Mouse (Mus musculus) heart, embryonic 13.5 days (tissue): ENCODE data around the gene Mrpl30. TPM values are rescaled to one million over a fixed set of nuclear protein-coding genes. Genes with fewer than 3 reads are reported as not detected.

Experiments
- ATAC-seq: fragments of 200-750 bp; cut with Nextera tagmentation; 2 replicates; pipeline ENCODE4 v1.8.0; 2017; ENCODE audit warnings: moderate TSS enrichment; ENCODE audit not compliant: insufficient number of reproducible peaks, low FRiP score, low TSS enrichment; ENCODE audit errors: extremely low read depth
- H3K27ac ChIP-seq: fragments of 300-500 bp; sonication (generic); replicated peaks from 2 replicates; pipeline ENCODE4 v1.5.1; 2015; ENCODE audit warnings: moderate library complexity, mild to moderate bottlenecking, inconsistent platforms
- H3K27me3 ChIP-seq: fragments of 300-500 bp; sonication (generic); replicated peaks from 2 replicates; pipeline ENCODE4 v1.6.1; 2015; ENCODE audit warnings: mild to moderate bottlenecking, inconsistent platforms
- H3K36me3 ChIP-seq: fragments of 300-500 bp; sonication (generic); 2 replicates; pipeline ENCODE4 v1.6.1; 2015; ENCODE audit warnings: mild to moderate bottlenecking, inconsistent platforms
- H3K4me1 ChIP-seq: fragments of 300-500 bp; sonication (generic); 2 replicates; pipeline ENCODE4 v1.6.1; 2015; ENCODE audit warnings: inconsistent platforms
- H3K4me2 ChIP-seq: fragments of 300-500 bp; sonication (generic); 2 replicates; pipeline ENCODE4 v1.6.1; 2015; ENCODE audit warnings: inconsistent platforms, mild to moderate bottlenecking, moderate library complexity
- H3K4me3 ChIP-seq: fragments of 300-500 bp; sonication (generic); 2 replicates; pipeline ENCODE4 v1.5.1; 2015; ENCODE audit warnings: moderate library complexity, mild to moderate bottlenecking, inconsistent platforms
- H3K9ac ChIP-seq: fragments of 300-500 bp; sonication (generic); 2 replicates; pipeline ENCODE4 v1.6.1; 2015; ENCODE audit warnings: inconsistent platforms, mild to moderate bottlenecking, moderate library complexity
- H3K9me3 ChIP-seq: fragments of 300-500 bp; sonication (generic); 2 replicates; pipeline ENCODE4 v1.6.1; 2016; ENCODE audit warnings: inconsistent platforms
- WGBS: fragments of 180-500 bp; shearing (Covaris S2); methylation state at CpG from one replicate; pipeline ENCODE4 v1.1.7; 2015; ENCODE audit warnings: mixed read lengths; 5-methylcytosine and 5-hydroxymethylcytosine counted together
- polyA plus RNA-seq: library from polyadenylated mRNA; unstranded; fragments of >200 nt; fragmentation: Nextera tagmentation; extraction: Ambion mirVana; gene quantifications from 2 replicates; pipeline ENCODE4 v1.2.1, GENCODE M21; 2015

The Mrpl30 gene
- 267 and 281 TPM in 2 replicates for polyA plus RNA-seq

GRCm38 (mm10) chr1:37890025-37890652, at the start of gene Mrpl30, which contains the start of gene Mitd1:
TSS of gene Mrpl30 (plus strand) at chr1:37890477.
TSS of gene Mitd1 (minus strand) at chr1:37890411.
- Histone ChIP-seq H3K4me1 (peaks cover 21% of the 10 kb centered on the region), H3K9me3 (no peaks in the 10 kb centered on the region), H3K27ac (peak within 1 kb of the TSS; percentile 83), H3K9ac (peak within 1 kb of the TSS; percentile 81), H3K4me3 (peak within 1 kb of the TSS; percentile 69), H3K4me2 (peak within 1 kb of the TSS; percentile 74), H3K27me3 (no peaks in the 10 kb centered on the region), H3K36me3 (peaks cover 21% of the 10 kb centered on the region)
- WGBS = under 1% methylated on average over 41 of the region's 41 CpGs
- peak; percentile 78; the same call in 1 of the 2 replicates for ATAC-seq

GRCm38 (mm10) chr1:37846878-37847277, 43.4 kb upstream of the Mrpl30 start:
- Histone ChIP-seq H3K4me3 (no peak overlapping the region), H3K9ac (no peak overlapping the region), H3K4me2 (no peak overlapping the region), H3K27me3 (no peaks in the 10 kb centered on the region), H3K27ac (no peak overlapping the region), H3K9me3 (no peaks in the 10 kb centered on the region), H3K4me1 (peaks cover 7% of the 10 kb centered on the region), H3K36me3 (no peaks in the 10 kb centered on the region)
- ATAC-seq = no peak
- 75% methylated on average over 8 of the region's 8 CpGs for WGBS

GRCm38 (mm10) chr1:37850696-37851095, 39.6 kb upstream of the Mrpl30 start:
- Histone ChIP-seq H3K9ac (no peak overlapping the region), H3K4me1 (peaks cover 7% of the 10 kb centered on the region), H3K27me3 (no peaks in the 10 kb centered on the region), H3K36me3 (peaks cover 10% of the 10 kb centered on the region; the same call in 1 of the 2 replicates), H3K4me2 (no peak overlapping the region), H3K4me3 (no peak overlapping the region), H3K27ac (no peak overlapping the region), H3K9me3 (no peaks in the 10 kb centered on the region)
- 29% methylated on average over 2 of the region's 2 CpGs for WGBS
- no peak for ATAC-seq

GRCm38 (mm10) chr1:37864511-37865400, 25.5 kb upstream of the Mrpl30 start:
- Histone ChIP-seq H3K4me1 (peaks cover 9% of the 10 kb centered on the region), H3K4me2 (peak overlapping the region; percentile 82), H3K4me3 (peak overlapping the region; percentile 75), H3K9me3 (no peaks in the 10 kb centered on the region), H3K27me3 (peaks cover 14% of the 10 kb centered on the region), H3K27ac (peak overlapping the region; percentile 89), H3K36me3 (no peaks in the 10 kb centered on the region), H3K9ac (peak overlapping the region; percentile 85)
- ATAC-seq = peak; percentile 97
- under 1% methylated on average over 80 of the region's 90 CpGs for WGBS

GRCm38 (mm10) chr1:37865401-37866215, 24.7 kb upstream of the Mrpl30 start:
- peak overlapping the region; percentile 85 for H3K9ac ChIP-seq
- H3K4me3 ChIP-seq = peak overlapping the region; percentile 75
- peak overlapping the region; percentile 82 for H3K4me2 ChIP-seq
- no peaks in the 10 kb centered on the region for H3K36me3 ChIP-seq
- peak overlapping the region; percentile 89 for H3K27ac ChIP-seq
- ATAC-seq = no peak
- WGBS = 10% methylated on average over 23 of the region's 23 CpGs
- peaks cover 18% of the 10 kb centered on the region for H3K27me3 ChIP-seq
- peaks cover 9% of the 10 kb centered on the region for H3K4me1 ChIP-seq
- no peaks in the 10 kb centered on the region for H3K9me3 ChIP-seq

GRCm38 (mm10) chr1:37866286-37866685, 24.0 kb upstream of the Mrpl30 start, which contains the start of gene Tsga10:
TSS of gene Tsga10 (minus strand) at chr1:37866429.
- Histone ChIP-seq H3K4me3 (peak within 1 kb of the TSS; percentile 75), H3K27ac (peak within 1 kb of the TSS; percentile 89), H3K9ac (peak within 1 kb of the TSS; percentile 85), H3K4me2 (peak within 1 kb of the TSS; percentile 82), H3K36me3 (no peaks in the 10 kb centered on the region), H3K27me3 (peaks cover 18% of the 10 kb centered on the region), H3K9me3 (no peaks in the 10 kb centered on the region), H3K4me1 (peaks cover 10% of the 10 kb centered on the region)
- ATAC-seq = no peak
- WGBS = 81% methylated on average over 6 of the region's 6 CpGs

GRCm38 (mm10) chr1:37867056-37867455, 23.2 kb upstream of the Mrpl30 start:
- WGBS = 62% methylated on average over 1 of the region's 1 CpGs
- Histone ChIP-seq H3K4me1 (peaks cover 15% of the 10 kb centered on the region), H3K4me2 (no peak overlapping the region)

GRCm38 (mm10) chr1:37867684-37868322, 22.5 kb upstream of the Mrpl30 start:
- Histone ChIP-seq H3K4me1 (peaks cover 18% of the 10 kb centered on the region), H3K4me2 (no peak overlapping the region), H3K27me3 (peaks cover 18% of the 10 kb centered on the region), H3K9me3 (no peaks in the 10 kb centered on the region), H3K4me3 (no peak overlapping the region), H3K9ac (no peak overlapping the region), H3K27ac (no peak overlapping the region), H3K36me3 (no peaks in the 10 kb centered on the region)
- 54% methylated on average over 10 of the region's 10 CpGs for WGBS
- no peak for ATAC-seq

More at GRCm38 (mm10) chr1:37867056-37867455, 23.2 kb upstream of the Mrpl30 start:
- no peak for ATAC-seq
- Histone ChIP-seq H3K27me3 (peaks cover 18% of the 10 kb centered on the region), H3K4me3 (no peak overlapping the region), H3K9me3 (no peaks in the 10 kb centered on the region), H3K9ac (no peak overlapping the region), H3K36me3 (no peaks in the 10 kb centered on the region), H3K27ac (no peak overlapping the region)

- H3K9ac ChIP-seq = no peak overlapping the region
- no peak overlapping the region for H3K4me3 ChIP-seq
- H3K36me3 ChIP-seq = no peaks in the 10 kb centered on the region
- peaks cover 18% of the 10 kb centered on the region for H3K27me3 ChIP-seq
- peaks cover 22% of the 10 kb centered on the region for H3K4me1 ChIP-seq
- ATAC-seq = no peak
- no peak overlapping the region for H3K27ac ChIP-seq
- H3K4me2 ChIP-seq = no peak overlapping the region
- WGBS = 58% methylated on average over 10 of the region's 10 CpGs
- H3K9me3 ChIP-seq = no peaks in the 10 kb centered on the region
Measured at GRCm38 (mm10) chr1:37868640-37869039, 21.6 kb upstream of the Mrpl30 start.

GRCm38 (mm10) chr1:37869362-37869761, 20.9 kb upstream of the Mrpl30 start:
- peaks cover 22% of the 10 kb centered on the region for H3K4me1 ChIP-seq
- no peak overlapping the region for H3K9ac ChIP-seq
- H3K4me2 ChIP-seq = no peak overlapping the region
- ATAC-seq = no peak
- H3K36me3 ChIP-seq = no peaks in the 10 kb centered on the region
- H3K4me3 ChIP-seq = no peak overlapping the region
- no peaks in the 10 kb centered on the region for H3K9me3 ChIP-seq
- H3K27ac ChIP-seq = no peak overlapping the region
- H3K27me3 ChIP-seq = peaks cover 18% of the 10 kb centered on the region
- 49% methylated on average over 2 of the region's 2 CpGs for WGBS
